Mouse (Mus musculus): ENCODE measurements around the gene Fstl1. TPM values are rescaled to one million over a fixed set of nuclear protein-coding genes. Genes with fewer than 3 reads are reported as not detected.

Gene Fstl1
- total RNA-seq, 2 experiments from 2014 or later: 710 to 767 TPM

GRCm38 (mm10) chr16:37867791-37868505 lies 91.3 kb downstream of the Fstl1 start, which contains the start of gene Lrrc58:
TSS of gene Lrrc58 (plus strand) at chr16:37868389.
- peak; percentile 63 to 86 for DNase-seq (ENCODE audit: low spot score in 2 of 2)

GRCm38 (mm10) chr16:37868506-37869469 lies 92.1 kb downstream of the Fstl1 start:
- peak; percentile 64 to 68 for DNase-seq (ENCODE audit: low spot score in 2 of 2)

GRCm38 (mm10) chr16:37869470-37870231 lies 93.0 kb downstream of the Fstl1 start:
- DNase-seq (ENCODE audit: low spot score in 2 of 2): no peak

- no peak for DNase-seq (ENCODE audit: low spot score in 2 of 2)
These were observed 94.5 kb downstream of the Fstl1 start for GRCm38 (mm10) chr16:37871112-37871715.

GRCm38 (mm10) chr16:37874501-37875235 lies 98.0 kb downstream of the Fstl1 start:
- no peak for DNase-seq (ENCODE audit: low spot score in 2 of 2)

- DNase-seq (ENCODE audit: low spot score in 2 of 2): no peak
These were observed 100.7 kb downstream of the Fstl1 start for GRCm38 (mm10) chr16:37877406-37877805.

GRCm38 (mm10) chr16:37878951-37879505 lies 102.4 kb downstream of the Fstl1 start:
- no peak for DNase-seq (ENCODE audit: low spot score in 2 of 2)

GRCm38 (mm10) chr16:37879750-37880419 lies 103.2 kb downstream of the Fstl1 start:
- DNase-seq (ENCODE audit: low spot score in 2 of 2): no peak

- DNase-seq (ENCODE audit: low spot score in 2 of 2): no peak
These were observed 104.5 kb downstream of the Fstl1 start for GRCm38 (mm10) chr16:37881168-37881567.

Other genes with a start within 250 kb of the Fstl1 start
- 10 to 100 TPM; 12.2 to 13.2 TPM for gene Gtf2e1, start 237.1 kb upstream of the Fstl1 start, total RNA-seq (2021)
- 10 to 100 TPM; 12.5 to 12.9 TPM for gene Rabl3, start 237.0 kb upstream of the Fstl1 start, total RNA-seq (2021)
- 1 to 10 TPM in 1 of 2 experiments, not detected in 1; 1.1 TPM for gene Hgd, start 196.7 kb upstream of the Fstl1 start, total RNA-seq (2021)
- gene Ndufb4, start 122.4 kb upstream of the Fstl1 start, total RNA-seq (2021): 100 to 1,000 TPM; 107 to 122 TPM
- not detected for gene Gm36028, start 84.3 kb downstream of the Fstl1 start, total RNA-seq (2021)
- gene Lrrc58, start 91.5 kb downstream of the Fstl1 start, total RNA-seq (2021): 10 to 100 TPM; 65.5 to 68.2 TPM
- 1 to 10 TPM in 1 of 2 experiments, under 1 TPM in 1; 0.88 to 1.5 TPM for gene Gpr156, start 139.6 kb downstream of the Fstl1 start, total RNA-seq (2021)